Mouse (Mus musculus): ENCODE results near the gene Cav1. TPM values are rescaled to one million over a fixed set of nuclear protein-coding genes. Genes with fewer than 3 reads are reported as not detected.

The Cav1 gene
- polyA plus RNA-seq (2015; fragmentation: Nextera tagmentation; extraction: Ambion mirVana) = 9.6 and 11.7 TPM in 2 replicates

DNA sequence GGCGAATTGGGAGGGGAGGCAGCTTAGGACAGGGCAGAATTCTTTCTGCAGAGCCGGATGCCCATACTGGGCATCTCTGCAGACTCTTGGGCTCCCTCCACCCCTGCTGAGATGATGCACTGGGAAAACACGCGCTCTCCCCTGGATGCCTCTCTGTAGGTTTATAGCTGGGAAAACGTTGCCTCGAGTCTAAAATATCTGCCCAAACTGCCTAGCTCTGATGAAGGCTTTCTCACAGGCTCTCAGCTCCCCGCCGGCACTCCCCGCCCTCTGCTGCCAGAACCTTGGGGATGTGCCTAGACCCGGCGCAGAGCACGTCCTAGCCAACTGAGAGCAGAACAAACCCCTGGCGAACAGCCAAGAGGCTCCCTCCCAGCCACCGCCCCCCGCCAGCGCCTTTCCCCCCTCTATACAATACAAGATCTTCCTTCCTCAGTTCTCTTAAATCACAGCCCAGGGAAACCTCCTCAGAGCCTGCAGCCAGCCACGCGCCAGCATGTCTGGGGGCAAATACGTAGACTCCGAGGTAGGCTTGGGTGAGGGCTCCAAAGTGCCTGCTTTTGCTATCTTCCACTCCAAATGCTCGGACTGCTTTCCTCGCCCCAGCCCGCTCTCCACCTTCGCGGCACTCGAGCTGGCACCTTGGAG is at the start of gene Cav1:
TSS of gene Cav1 (plus strand) at position 382 of the 648 bp plus-strand sequence.
- Histone ChIP-seq H3K4me3 (replicated peaks) (peak within 1 kb of the TSS; percentile 50), H3K27me3 (peaks cover 38% of the 10 kb centered on the region), H3K27ac (no peak within 1 kb of the TSS), H3K4me1 (replicated peaks) (peaks cover 24% of the 10 kb centered on the region), H3K4me2 (replicated peaks) (peak within 1 kb of the TSS; percentile 91), H3K9me3 (no peaks in the 10 kb centered on the region), H3K9ac (replicated peaks) (peak within 1 kb of the TSS; percentile 66), H3K36me3 (no peaks in the 10 kb centered on the region)
- ATAC-seq = peak; percentile 90
- WGBS = 0% methylated on average over 26 of the region's 26 CpGs

- Histone ChIP-seq H3K9ac (replicated peaks) (no peak overlapping the region), H3K36me3 (no peaks in the 10 kb centered on the region), H3K9me3 (no peaks in the 10 kb centered on the region), H3K4me3 (replicated peaks) (no peak overlapping the region), H3K27ac (no peak overlapping the region), H3K4me2 (replicated peaks) (no peak overlapping the region), H3K4me1 (replicated peaks) (no peaks in the 10 kb centered on the region), H3K27me3 (no peaks in the 10 kb centered on the region)
- no peak for ATAC-seq
- 96% methylated on average over 1 of the region's 1 CpGs for WGBS
Observed at GRCm38 (mm10) chr6:17258142-17258541, 48.0 kb upstream of the Cav1 start.

DNA sequence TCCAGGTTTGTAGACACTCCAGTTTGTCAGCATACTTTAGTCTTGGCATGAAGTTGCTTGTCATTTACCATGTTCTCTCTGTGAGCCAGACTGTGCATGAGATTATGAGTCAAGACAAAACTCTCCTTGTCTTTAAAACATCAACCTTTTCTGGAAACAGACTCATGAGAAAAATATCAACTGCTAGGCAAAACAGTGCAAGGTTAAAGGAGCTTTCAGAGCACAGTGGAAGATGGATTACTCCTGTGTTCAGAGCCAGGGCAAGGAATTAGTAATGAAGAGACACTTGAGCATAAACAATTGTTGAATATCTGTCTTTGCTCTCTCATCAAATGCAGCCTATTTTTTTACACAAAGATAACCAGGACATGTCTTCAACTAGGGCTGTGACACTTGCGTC is 47.2 kb upstream of the Cav1 start:
- H3K9me3 ChIP-seq = no peaks in the 10 kb centered on the region
- no peaks in the 10 kb centered on the region for H3K4me1 ChIP-seq (replicated peaks)
- no peak overlapping the region for H3K4me2 ChIP-seq (replicated peaks)
- no peak overlapping the region for H3K9ac ChIP-seq (replicated peaks)
- WGBS = 90% methylated on average over 1 of the region's 1 CpGs
- H3K36me3 ChIP-seq = no peaks in the 10 kb centered on the region
- H3K27ac ChIP-seq = no peak overlapping the region
- no peaks in the 10 kb centered on the region for H3K27me3 ChIP-seq
- no peak for ATAC-seq
- no peak overlapping the region for H3K4me3 ChIP-seq (replicated peaks)

DNA sequence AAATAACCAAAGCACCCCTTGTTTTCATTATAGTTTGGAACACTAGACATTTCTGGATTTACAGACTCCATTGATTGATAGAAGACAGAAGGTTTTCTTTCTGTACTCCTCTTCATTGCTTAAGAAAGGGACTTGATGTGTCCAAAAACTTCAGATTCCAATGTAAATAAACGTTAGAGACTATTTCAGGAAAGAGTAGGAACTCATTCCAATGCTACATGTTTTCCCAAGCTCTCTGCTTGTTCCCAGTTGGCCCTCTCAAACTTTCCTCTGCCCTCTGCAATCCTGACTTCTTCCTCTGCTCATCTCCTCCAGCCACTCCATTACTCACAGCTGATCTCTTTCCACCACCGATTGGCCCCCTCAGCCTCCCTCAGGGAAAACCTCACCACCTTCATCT is 43.3 kb upstream of the Cav1 start:
- H3K9ac ChIP-seq (replicated peaks) = no peak overlapping the region
- no peak for ATAC-seq
- no peak overlapping the region for H3K4me2 ChIP-seq (replicated peaks)
- no peaks in the 10 kb centered on the region for H3K9me3 ChIP-seq
- 60% methylated on average over 2 of the region's 2 CpGs for WGBS
- no peaks in the 10 kb centered on the region for H3K36me3 ChIP-seq
- no peaks in the 10 kb centered on the region for H3K27me3 ChIP-seq
- H3K27ac ChIP-seq = no peak overlapping the region
- no peaks in the 10 kb centered on the region for H3K4me1 ChIP-seq (replicated peaks)
- no peak overlapping the region for H3K4me3 ChIP-seq (replicated peaks)

- Histone ChIP-seq H3K4me1 (replicated peaks) (no peaks in the 10 kb centered on the region), H3K4me2 (replicated peaks) (no peak overlapping the region), H3K27ac (no peak overlapping the region), H3K4me3 (replicated peaks) (no peak overlapping the region), H3K9me3 (no peaks in the 10 kb centered on the region), H3K36me3 (no peaks in the 10 kb centered on the region), H3K9ac (replicated peaks) (no peak overlapping the region), H3K27me3 (no peaks in the 10 kb centered on the region)
- no peak for ATAC-seq
- WGBS = 79% methylated on average over 4 of the region's 4 CpGs
Observed at GRCm38 (mm10) chr6:17265043-17265442, 41.1 kb upstream of the Cav1 start.

GRCm38 (mm10) chr6:17266466-17266865 is 39.7 kb upstream of the Cav1 start:
- Histone ChIP-seq H3K4me2 (replicated peaks) (no peak overlapping the region), H3K9me3 (no peaks in the 10 kb centered on the region), H3K9ac (replicated peaks) (no peak overlapping the region), H3K4me3 (replicated peaks) (no peak overlapping the region), H3K36me3 (no peaks in the 10 kb centered on the region), H3K27me3 (no peaks in the 10 kb centered on the region), H3K4me1 (replicated peaks) (no peaks in the 10 kb centered on the region), H3K27ac (no peak overlapping the region)
- WGBS = 78% methylated on average over 3 of the region's 3 CpGs
- ATAC-seq = no peak

DNA sequence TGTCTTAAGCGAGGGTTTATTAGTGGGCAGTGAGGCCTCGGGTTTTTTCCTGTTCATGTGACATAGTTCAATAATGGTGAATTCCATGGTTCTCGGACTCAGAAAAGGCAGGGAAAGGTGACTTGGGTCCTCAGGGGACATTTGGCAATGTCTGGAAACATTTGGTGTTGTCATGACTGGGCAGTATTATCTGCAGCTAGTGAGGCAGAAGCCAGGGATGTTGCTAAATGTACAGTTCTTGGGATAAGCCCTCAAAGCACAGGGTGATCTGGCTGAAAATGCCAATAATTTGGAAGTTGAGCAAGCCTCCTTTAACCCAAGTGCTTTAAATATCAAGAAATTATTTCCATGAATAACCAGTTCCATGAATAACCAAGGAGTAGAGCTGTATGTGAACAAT is 27.8 kb upstream of the Cav1 start:
- H3K4me1 ChIP-seq (replicated peaks) = peaks cover 9% of the 10 kb centered on the region; the same call in 1 of the 2 replicates
- no peaks in the 10 kb centered on the region for H3K36me3 ChIP-seq
- no peak overlapping the region for H3K9ac ChIP-seq (replicated peaks)
- H3K27me3 ChIP-seq = peaks cover 8% of the 10 kb centered on the region; the same call in 1 of the 2 replicates
- no peak for ATAC-seq
- H3K9me3 ChIP-seq = no peaks in the 10 kb centered on the region
- H3K27ac ChIP-seq = no peak overlapping the region
- 90% methylated on average over 3 of the region's 3 CpGs for WGBS
- no peak overlapping the region for H3K4me3 ChIP-seq (replicated peaks)
- H3K4me2 ChIP-seq (replicated peaks) = no peak overlapping the region

DNA sequence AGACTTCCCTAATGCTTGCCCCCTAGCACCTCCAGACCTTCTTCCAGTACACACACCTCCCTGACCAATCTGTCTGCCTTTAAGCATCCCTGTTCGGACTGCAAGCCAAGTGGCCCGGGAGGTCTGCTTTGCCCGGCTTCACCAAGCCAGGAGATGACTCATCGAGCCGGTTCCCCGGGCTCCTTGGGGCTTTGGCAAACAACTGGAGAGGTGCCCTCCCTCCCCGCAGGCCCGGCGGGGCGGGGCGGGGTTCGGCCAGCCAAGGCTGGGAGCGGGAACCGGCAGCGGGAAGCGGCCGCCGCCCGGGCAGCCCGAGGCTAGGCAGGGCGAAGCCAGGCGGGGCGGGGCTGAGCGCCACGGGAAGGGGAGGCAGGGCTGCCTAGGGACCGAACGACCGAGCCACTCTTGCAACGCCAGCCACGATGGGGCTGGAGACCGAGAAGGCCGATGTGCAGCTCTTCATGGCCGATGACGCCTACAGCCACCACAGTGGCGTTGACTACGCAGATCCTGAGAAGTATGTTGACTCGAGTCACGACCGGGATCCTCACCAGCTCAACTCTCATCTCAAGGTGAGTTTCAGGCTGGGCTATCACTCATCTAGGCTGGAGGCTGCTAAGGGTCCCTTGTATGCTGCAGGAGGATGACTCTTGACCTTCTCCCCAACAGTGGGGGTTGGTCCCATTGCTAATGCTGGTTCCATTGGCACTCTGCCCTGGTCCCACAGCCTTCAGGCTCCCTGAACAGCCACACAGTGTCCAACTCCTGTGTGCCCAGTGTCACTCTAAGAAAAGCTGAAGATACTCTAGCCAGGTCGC is 25.0 kb upstream of the Cav1 start, which contains the start of gene Cav2:
TSS of gene Cav2 (plus strand) at position 247 of the 818 bp plus-strand sequence.
- peak; percentile 95 for ATAC-seq
- Histone ChIP-seq H3K9ac (replicated peaks) (peak within 1 kb of the TSS; percentile 78), H3K4me2 (replicated peaks) (peak within 1 kb of the TSS; percentile 90), H3K4me3 (replicated peaks) (peak within 1 kb of the TSS; percentile 60), H3K36me3 (no peaks in the 10 kb centered on the region), H3K27me3 (peaks cover 8% of the 10 kb centered on the region; the same call in 1 of the 2 replicates), H3K27ac (no peak within 1 kb of the TSS), H3K4me1 (replicated peaks) (peaks cover 9% of the 10 kb centered on the region; the same call in 1 of the 2 replicates), H3K9me3 (no peaks in the 10 kb centered on the region)
- 1% methylated on average over 39 of the region's 40 CpGs for WGBS

GRCm38 (mm10) chr6:17281757-17282092 is 24.4 kb upstream of the Cav1 start:
- peak; percentile 22; the same call in 1 of the 2 replicates for ATAC-seq
- H3K4me1 ChIP-seq (replicated peaks) = peaks cover 9% of the 10 kb centered on the region; the same call in 1 of the 2 replicates
- no peaks in the 10 kb centered on the region for H3K36me3 ChIP-seq
- H3K27me3 ChIP-seq = peaks cover 8% of the 10 kb centered on the region; the same call in 1 of the 2 replicates
- H3K4me3 ChIP-seq (replicated peaks) = peak overlapping the region; percentile 60
- H3K9ac ChIP-seq (replicated peaks) = peak overlapping the region; percentile 78
- WGBS = 29% methylated on average over 8 of the region's 8 CpGs
- peak overlapping the region; percentile 90 for H3K4me2 ChIP-seq (replicated peaks)
- H3K9me3 ChIP-seq = no peaks in the 10 kb centered on the region
- H3K27ac ChIP-seq = no peak overlapping the region

- Histone ChIP-seq H3K27ac (no peak overlapping the region), H3K4me2 (replicated peaks) (peak overlapping the region; percentile 90), H3K27me3 (peaks cover 8% of the 10 kb centered on the region; the same call in 1 of the 2 replicates), H3K4me1 (replicated peaks) (peaks cover 9% of the 10 kb centered on the region; the same call in 1 of the 2 replicates), H3K36me3 (no peaks in the 10 kb centered on the region), H3K9me3 (no peaks in the 10 kb centered on the region), H3K4me3 (replicated peaks) (no peak overlapping the region), H3K9ac (replicated peaks) (no peak overlapping the region)
- no peak for ATAC-seq
- 43% methylated on average over 5 of the region's 5 CpGs for WGBS
Observed at GRCm38 (mm10) chr6:17282159-17282558, 24.0 kb upstream of the Cav1 start.

- Histone ChIP-seq H3K9ac (replicated peaks) (no peak overlapping the region), H3K4me1 (replicated peaks) (peaks cover 9% of the 10 kb centered on the region; the same call in 1 of the 2 replicates), H3K9me3 (no peaks in the 10 kb centered on the region), H3K27me3 (peaks cover 8% of the 10 kb centered on the region; the same call in 1 of the 2 replicates), H3K4me2 (replicated peaks) (no peak overlapping the region), H3K36me3 (no peaks in the 10 kb centered on the region), H3K4me3 (replicated peaks) (no peak overlapping the region), H3K27ac (no peak overlapping the region)
- 85% methylated on average over 3 of the region's 3 CpGs for WGBS
- ATAC-seq = no peak
Observed at GRCm38 (mm10) chr6:17283834-17284233, 22.3 kb upstream of the Cav1 start.

GRCm38 (mm10) chr6:17286381-17286780 is 19.8 kb upstream of the Cav1 start:
- H3K4me2 ChIP-seq (replicated peaks) = no peak overlapping the region
- H3K36me3 ChIP-seq = no peaks in the 10 kb centered on the region
- H3K27me3 ChIP-seq = no peaks in the 10 kb centered on the region
- H3K9me3 ChIP-seq = no peaks in the 10 kb centered on the region
- H3K4me3 ChIP-seq (replicated peaks) = no peak overlapping the region
- H3K4me1 ChIP-seq (replicated peaks) = peaks cover 6% of the 10 kb centered on the region; the same call in 1 of the 2 replicates
- no peak overlapping the region for H3K9ac ChIP-seq (replicated peaks)
- 79% methylated on average over 4 of the region's 4 CpGs for WGBS
- no peak for ATAC-seq
- H3K27ac ChIP-seq = no peak overlapping the region
